Mouse (Mus musculus) heart, embryonic 16.5 days (tissue): ENCODE results near the gene Mdfic. TPM values are rescaled to one million over a fixed set of nuclear protein-coding genes. Genes with fewer than 3 reads are reported as not detected.

Source experiments
- ATAC-seq: fragments of 200-750 bp; cut with Nextera tagmentation; replicated peaks from 2 replicates; pipeline ENCODE4 v1.8.0; 2017; ENCODE audit warnings: moderate number of reproducible peaks; ENCODE audit not compliant: insufficient read depth, low FRiP score; ENCODE audit errors: extremely low read depth
- H3K27ac ChIP-seq: fragments of 300-500 bp; sonication (generic); 2 replicates; pipeline ENCODE4 v1.5.1; 2014; ENCODE audit warnings: mild to moderate bottlenecking, low read length, control low read depth, moderate library complexity
- H3K27me3 ChIP-seq: fragments of 300-500 bp; sonication (generic); 2 replicates; pipeline ENCODE4 v1.6.1; 2014; ENCODE audit warnings: low read length, mixed read lengths; ENCODE audit not compliant: control insufficient read depth, insufficient read depth
- H3K36me3 ChIP-seq: fragments of 300-500 bp; sonication (generic); 2 replicates; pipeline ENCODE4 v1.6.1; 2014; ENCODE audit not compliant: control insufficient read depth, insufficient read depth
- H3K4me1 ChIP-seq: fragments of 300-500 bp; sonication (generic); 2 replicates; pipeline ENCODE4 v1.6.1; 2014; ENCODE audit warnings: low read length, mixed read lengths; ENCODE audit not compliant: control insufficient read depth, insufficient read depth
- H3K4me2 ChIP-seq: fragments of 300-500 bp; sonication (generic); 2 replicates; pipeline ENCODE4 v1.6.1; 2014; ENCODE audit warnings: low read depth, mild to moderate bottlenecking, control low read depth, low read length
- H3K4me3 ChIP-seq: fragments of 300-500 bp; sonication (generic); 2 replicates; pipeline ENCODE4 v1.5.1; 2014; ENCODE audit warnings: mild to moderate bottlenecking, control low read depth, low read length
- H3K9ac ChIP-seq: fragments of 300-500 bp; sonication (generic); 2 replicates; pipeline ENCODE4 v1.6.1; 2014; ENCODE audit warnings: low read length, control low read depth
- H3K9me3 ChIP-seq: fragments of 300-500 bp; sonication (generic); replicated peaks from 2 replicates; pipeline ENCODE4 v1.6.1; 2016; ENCODE audit warnings: low read length; ENCODE audit not compliant: control insufficient read depth
- WGBS: fragments of 180-500 bp; shearing (Covaris S2); extraction: QIAGEN DNeasy Blood & Tissue Kit; methylation state at CpG from one replicate; pipeline ENCODE4 v1.1.7; 2014; 5-methylcytosine and 5-hydroxymethylcytosine counted together
- polyA plus RNA-seq: library from polyadenylated mRNA; unstranded; fragments of >200 nt; fragmentation: Nextera tagmentation; extraction: Ambion mirVana; gene quantifications from 2 replicates; pipeline ENCODE4 v1.2.1, GENCODE M21; 2015

The Mdfic gene
- polyA plus RNA-seq, 1 experiment from 2014 or later, result 4.0 TPM

DNA sequence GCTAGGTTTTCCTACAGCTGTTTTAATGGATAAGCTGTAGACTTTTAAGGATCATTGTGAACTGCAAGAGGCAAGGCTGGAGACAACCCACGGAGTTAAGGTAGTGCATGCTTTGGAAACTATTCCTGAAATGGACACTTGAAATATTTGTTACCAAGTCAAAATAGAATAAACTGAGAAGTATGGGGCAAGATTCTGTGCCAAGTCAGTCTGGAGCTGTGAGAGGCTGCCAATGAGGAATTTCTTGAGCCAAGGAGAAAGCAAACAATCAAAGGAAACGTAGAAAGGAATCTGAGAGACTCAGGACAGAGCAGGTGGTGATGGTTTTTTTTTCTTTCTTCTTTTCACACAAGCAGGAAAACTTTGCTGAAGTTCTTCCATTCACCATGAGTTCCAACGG lies 119.4 kb downstream of the Mdfic start:
- no peak for ATAC-seq
- Histone ChIP-seq H3K27me3 (no peaks in the 10 kb centered on the region), H3K36me3 (no peaks in the 10 kb centered on the region), H3K4me1 (no peaks in the 10 kb centered on the region), H3K9me3 (no peaks in the 10 kb centered on the region), H3K9ac (no peak overlapping the region), H3K4me3 (no peak overlapping the region), H3K4me2 (no peak overlapping the region), H3K27ac (no peak overlapping the region)
- WGBS, result 50% methylated on average over 3 of the region's 3 CpGs

DNA sequence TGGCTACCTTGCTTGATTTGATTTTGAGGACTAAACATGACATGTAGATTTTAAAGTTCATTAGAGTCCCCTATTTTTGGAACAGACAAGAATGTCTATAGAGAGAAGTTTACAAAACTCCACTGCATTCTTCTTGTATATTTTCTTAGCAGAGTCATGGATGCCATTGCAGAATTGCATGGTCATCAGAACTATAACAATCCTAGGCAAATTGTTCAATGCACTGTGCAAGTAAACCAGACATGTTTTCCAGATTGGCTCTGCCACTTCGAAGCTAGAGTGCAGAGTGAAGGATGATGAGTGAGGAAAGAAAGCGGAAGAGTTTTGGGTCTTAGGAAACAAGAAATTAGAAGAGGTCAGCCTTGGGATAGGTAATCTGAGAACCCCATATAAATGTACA lies 120.0 kb downstream of the Mdfic start:
- Histone ChIP-seq H3K9ac (no peak overlapping the region), H3K4me3 (no peak overlapping the region), H3K27me3 (no peaks in the 10 kb centered on the region), H3K36me3 (no peaks in the 10 kb centered on the region), H3K9me3 (no peaks in the 10 kb centered on the region), H3K4me2 (no peak overlapping the region), H3K4me1 (no peaks in the 10 kb centered on the region), H3K27ac (no peak overlapping the region)
- no peak for ATAC-seq
- 80% methylated on average over 2 of the region's 2 CpGs for WGBS

DNA sequence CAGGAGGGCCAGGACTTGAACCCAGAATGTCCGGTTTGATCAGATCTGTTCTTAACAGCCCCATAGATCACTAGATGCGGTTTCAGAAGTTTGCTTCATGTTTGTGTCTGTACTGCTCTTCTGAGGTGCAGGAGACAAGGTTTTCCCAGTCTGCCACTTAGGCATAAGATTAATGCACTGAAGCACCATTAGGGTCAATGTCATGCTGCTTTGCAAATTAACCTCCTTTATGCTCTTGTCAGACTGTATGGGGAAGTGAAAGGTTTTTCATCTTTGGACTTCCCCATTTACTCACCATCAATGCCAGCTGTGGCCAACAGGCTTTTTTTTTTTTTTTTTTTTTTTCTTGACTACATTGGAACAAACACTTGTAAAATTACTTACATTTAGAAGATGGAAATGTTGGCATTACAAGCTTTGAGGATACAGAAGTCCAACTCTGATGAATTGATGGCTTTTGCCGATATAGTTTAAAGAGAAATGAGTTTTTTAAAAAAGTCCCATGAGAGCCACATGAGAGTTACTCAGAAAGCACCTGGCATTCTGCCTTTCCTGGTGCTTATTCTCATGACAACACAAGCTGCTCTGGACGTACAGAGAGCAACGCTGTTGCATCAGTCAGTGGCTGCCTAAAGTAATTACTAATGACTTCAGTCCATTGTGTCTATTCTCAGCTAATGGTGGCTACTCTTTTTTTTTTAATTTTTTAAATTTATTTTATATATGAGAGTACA lies 121.2 kb downstream of the Mdfic start:
- ATAC-seq, result no peak
- no peaks in the 10 kb centered on the region for H3K27me3 ChIP-seq

DNA sequence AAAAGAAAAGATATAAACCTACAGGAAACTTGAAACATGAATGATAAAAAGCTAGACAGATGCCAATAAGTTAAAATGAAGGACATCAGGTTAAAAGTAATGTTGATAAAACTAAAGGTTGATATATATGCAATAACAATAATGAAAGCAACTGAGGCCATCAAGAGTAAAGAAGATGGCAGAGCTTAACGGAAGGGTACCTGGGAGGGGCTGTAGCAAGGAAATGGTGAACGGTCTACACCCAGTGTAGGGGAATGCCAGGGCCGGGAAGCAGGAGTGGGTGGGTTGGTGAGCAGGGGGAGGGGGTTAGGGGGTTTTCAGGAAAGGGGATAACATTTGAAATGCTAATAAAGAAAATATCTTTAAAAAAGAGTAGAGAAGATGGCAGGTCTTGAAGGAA lies 122.8 kb downstream of the Mdfic start:
- ATAC-seq, result no peak
- Histone ChIP-seq H3K36me3 (no peaks in the 10 kb centered on the region), H3K9me3 (no peaks in the 10 kb centered on the region), H3K4me2 (no peak overlapping the region), H3K4me1 (no peaks in the 10 kb centered on the region), H3K27me3 (no peaks in the 10 kb centered on the region), H3K4me3 (no peak overlapping the region), H3K9ac (no peak overlapping the region), H3K27ac (no peak overlapping the region)
- 88% methylated on average over 3 of the region's 3 CpGs for WGBS

More for the DNA sequence above, 121.2 kb downstream of the Mdfic start:
- WGBS, result 76% methylated on average over 5 of the region's 5 CpGs
- Histone ChIP-seq H3K4me2 (no peak overlapping the region), H3K36me3 (no peaks in the 10 kb centered on the region), H3K27ac (no peak overlapping the region), H3K9ac (no peak overlapping the region), H3K4me1 (no peaks in the 10 kb centered on the region), H3K9me3 (no peaks in the 10 kb centered on the region), H3K4me3 (no peak overlapping the region)

DNA sequence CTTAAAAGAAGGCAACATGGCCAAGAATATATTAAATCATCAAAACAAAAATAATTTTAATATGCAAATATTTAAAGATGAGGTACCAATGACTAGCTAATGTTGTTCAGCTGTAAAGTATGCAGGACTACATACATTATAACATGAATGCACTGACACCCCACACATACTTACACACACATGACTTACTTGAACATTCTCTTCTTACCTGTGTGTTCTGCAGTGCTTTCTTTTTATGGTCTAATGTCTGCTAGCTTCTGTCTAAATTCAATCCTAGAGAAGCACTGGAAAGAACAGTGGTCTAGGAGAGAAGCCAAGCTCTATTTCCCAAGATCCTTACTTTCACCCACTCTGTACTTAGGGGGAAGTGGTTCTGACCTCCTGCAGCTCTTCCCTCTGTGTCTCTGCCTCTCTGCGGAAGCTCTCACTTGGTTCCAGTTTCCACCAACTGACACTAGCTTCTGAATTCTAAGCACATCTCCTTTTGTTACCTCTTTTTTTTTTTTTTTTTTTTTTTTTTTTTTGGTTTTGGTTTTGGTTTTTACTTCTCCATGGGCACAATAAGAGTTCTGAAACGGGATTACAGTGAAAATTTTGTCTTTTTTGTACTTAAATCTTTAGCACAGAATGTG lies 125.4 kb downstream of the Mdfic start:
- WGBS, result 69% methylated on average over 2 of the region's 2 CpGs
- Histone ChIP-seq H3K9ac (no peak overlapping the region), H3K27me3 (no peaks in the 10 kb centered on the region), H3K4me1 (no peaks in the 10 kb centered on the region), H3K4me2 (no peak overlapping the region), H3K9me3 (no peaks in the 10 kb centered on the region), H3K36me3 (no peaks in the 10 kb centered on the region), H3K4me3 (no peak overlapping the region), H3K27ac (no peak overlapping the region)
- ATAC-seq, result no peak
